Mouse (Mus musculus): ENCODE measurements at regions not wholly inside any gene's neighbourhood (a gene's known extent, or its start where the extent isn't known, plus 50 kb on each side); places are given as distances from the start of the nearest gene placed in this dataset.

GRCm38 (mm10) chr4:34274316-34274715, 224.3 kb upstream of the Spaca1 start:
- Histone ChIP-seq H3K4me1 (ENCODE audit: control insufficient read depth, insufficient read depth, insufficient read length) (no peaks in the 10 kb centered on the region), H3K36me3 (ENCODE audit: control insufficient read depth, insufficient read depth, low read length) (no peaks in the 10 kb centered on the region), H3K27ac (ENCODE audit: insufficient read depth, low read length) (no peak overlapping the region), H3K27me3 (ENCODE audit: control insufficient read depth, insufficient read depth, low read length) (no peaks in the 10 kb centered on the region), H3K4me3 (ENCODE audit: extremely low read depth, insufficient read depth, insufficient read length) (no peak overlapping the region)
- no peak for DNase-seq (ENCODE audit: low read depth in 1 of 2, low spot score in 2 of 2)
- WGBS: 87% methylated on average over 3 of the region's 3 CpGs
- TF ChIP-seq POLR2A (IDR thresholded peaks at IDR 0.05; ENCODE audit: low read depth, low read length): no peak
- TF ChIP-seq CTCF (IDR thresholded peaks at IDR 0.05; ENCODE audit: extremely low read depth, insufficient read depth, insufficient read length, insufficient replicate concordance): no peak

GRCm38 (mm10) chr4:34275372-34275771, 225.4 kb upstream of the Spaca1 start:
- H3K27ac ChIP-seq (ENCODE audit: insufficient read depth, low read length): no peak overlapping the region
- H3K27me3 ChIP-seq (ENCODE audit: control insufficient read depth, insufficient read depth, low read length): no peaks in the 10 kb centered on the region
- no peaks in the 10 kb centered on the region for H3K4me1 ChIP-seq (ENCODE audit: control insufficient read depth, insufficient read depth, insufficient read length)
- no peak for DNase-seq (ENCODE audit: low read depth in 1 of 2, low spot score in 2 of 2)
- TF ChIP-seq POLR2A (IDR thresholded peaks at IDR 0.05; ENCODE audit: low read depth, low read length) (no peak), CTCF (IDR thresholded peaks at IDR 0.05; ENCODE audit: extremely low read depth, insufficient read depth, insufficient read length, insufficient replicate concordance) (no peak)
- no peaks in the 10 kb centered on the region for H3K36me3 ChIP-seq (ENCODE audit: control insufficient read depth, insufficient read depth, low read length)
- no peak overlapping the region for H3K4me3 ChIP-seq (ENCODE audit: extremely low read depth, insufficient read depth, insufficient read length)

GRCm38 (mm10) chr4:34302504-34303108, 248.1 kb upstream of the Akirin2 start:
- WGBS: 80% methylated on average over 4 of the region's 4 CpGs
- no peaks in the 10 kb centered on the region for H3K4me1 ChIP-seq (ENCODE audit: control insufficient read depth, insufficient read depth, insufficient read length)
- DNase-seq (ENCODE audit: low read depth in 1 of 2, low spot score in 2 of 2): no peak
- no peak overlapping the region for H3K4me3 ChIP-seq (ENCODE audit: extremely low read depth, insufficient read depth, insufficient read length)
- no peaks in the 10 kb centered on the region for H3K36me3 ChIP-seq (ENCODE audit: control insufficient read depth, insufficient read depth, low read length)
- no peaks in the 10 kb centered on the region for H3K27me3 ChIP-seq (ENCODE audit: control insufficient read depth, insufficient read depth, low read length)
- TF ChIP-seq CTCF (IDR thresholded peaks at IDR 0.05; ENCODE audit: extremely low read depth, insufficient read depth, insufficient read length, insufficient replicate concordance) (no peak), POLR2A (IDR thresholded peaks at IDR 0.05; ENCODE audit: low read depth, low read length) (no peak)
- H3K27ac ChIP-seq (ENCODE audit: insufficient read depth, low read length): no peak overlapping the region

- Histone ChIP-seq H3K36me3 (ENCODE audit: control insufficient read depth, insufficient read depth, low read length) (no peaks in the 10 kb centered on the region), H3K4me3 (ENCODE audit: extremely low read depth, insufficient read depth, insufficient read length) (no peak overlapping the region), H3K27me3 (ENCODE audit: control insufficient read depth, insufficient read depth, low read length) (no peaks in the 10 kb centered on the region), H3K4me1 (ENCODE audit: control insufficient read depth, insufficient read depth, insufficient read length) (no peaks in the 10 kb centered on the region), H3K27ac (ENCODE audit: insufficient read depth, low read length) (no peak overlapping the region)
- TF ChIP-seq CTCF (IDR thresholded peaks at IDR 0.05; ENCODE audit: extremely low read depth, insufficient read depth, insufficient read length, insufficient replicate concordance) (no peak), POLR2A (IDR thresholded peaks at IDR 0.05; ENCODE audit: low read depth, low read length) (no peak)
- no peak for DNase-seq (ENCODE audit: low read depth in 1 of 2, low spot score in 2 of 2)
- WGBS: 82% methylated on average over 8 of the region's 8 CpGs
Observed at GRCm38 (mm10) chr4:34308921-34309563, 241.7 kb upstream of the Akirin2 start.

- no peak for DNase-seq (ENCODE audit: low read depth in 1 of 2, low spot score in 2 of 2)
- 89% methylated on average over 5 of the region's 5 CpGs for WGBS
- Histone ChIP-seq H3K36me3 (ENCODE audit: control insufficient read depth, insufficient read depth, low read length) (no peaks in the 10 kb centered on the region), H3K4me1 (ENCODE audit: control insufficient read depth, insufficient read depth, insufficient read length) (no peaks in the 10 kb centered on the region), H3K27ac (ENCODE audit: insufficient read depth, low read length) (no peak overlapping the region), H3K4me3 (ENCODE audit: extremely low read depth, insufficient read depth, insufficient read length) (no peak overlapping the region), H3K27me3 (ENCODE audit: control insufficient read depth, insufficient read depth, low read length) (no peaks in the 10 kb centered on the region)
- TF ChIP-seq POLR2A (IDR thresholded peaks at IDR 0.05; ENCODE audit: low read depth, low read length): no peak
- TF ChIP-seq CTCF (IDR thresholded peaks at IDR 0.05; ENCODE audit: extremely low read depth, insufficient read depth, insufficient read length, insufficient replicate concordance): no peak
Observed at GRCm38 (mm10) chr4:34310061-34310642, 240.6 kb upstream of the Akirin2 start.

- Histone ChIP-seq H3K4me3 (ENCODE audit: extremely low read depth, insufficient read depth, insufficient read length) (no peak overlapping the region), H3K27ac (ENCODE audit: insufficient read depth, low read length) (no peak overlapping the region), H3K36me3 (ENCODE audit: control insufficient read depth, insufficient read depth, low read length) (no peaks in the 10 kb centered on the region), H3K4me1 (ENCODE audit: control insufficient read depth, insufficient read depth, insufficient read length) (no peaks in the 10 kb centered on the region), H3K27me3 (ENCODE audit: control insufficient read depth, insufficient read depth, low read length) (no peaks in the 10 kb centered on the region)
- TF ChIP-seq CTCF (IDR thresholded peaks at IDR 0.05; ENCODE audit: extremely low read depth, insufficient read depth, insufficient read length, insufficient replicate concordance): no peak
- TF ChIP-seq POLR2A (IDR thresholded peaks at IDR 0.05; ENCODE audit: low read depth, low read length): no peak
- WGBS: 57% methylated on average over 5 of the region's 5 CpGs
- no peak for DNase-seq (ENCODE audit: low read depth in 1 of 2, low spot score in 2 of 2)
Observed at GRCm38 (mm10) chr4:34315848-34316247, 234.9 kb upstream of the Akirin2 start.

- no peaks in the 10 kb centered on the region for H3K36me3 ChIP-seq (ENCODE audit: control insufficient read depth, insufficient read depth, low read length)
- H3K4me1 ChIP-seq (ENCODE audit: control insufficient read depth, insufficient read depth, insufficient read length): no peaks in the 10 kb centered on the region
- 53% methylated on average over 3 of the region's 3 CpGs for WGBS
- TF ChIP-seq CTCF (IDR thresholded peaks at IDR 0.05; ENCODE audit: extremely low read depth, insufficient read depth, insufficient read length, insufficient replicate concordance): no peak
- no peak for TF ChIP-seq POLR2A (IDR thresholded peaks at IDR 0.05; ENCODE audit: low read depth, low read length)
- no peak overlapping the region for H3K4me3 ChIP-seq (ENCODE audit: extremely low read depth, insufficient read depth, insufficient read length)
- H3K27ac ChIP-seq (ENCODE audit: insufficient read depth, low read length): no peak overlapping the region
- H3K27me3 ChIP-seq (ENCODE audit: control insufficient read depth, insufficient read depth, low read length): no peaks in the 10 kb centered on the region
- DNase-seq (ENCODE audit: low read depth in 1 of 2, low spot score in 2 of 2): no peak
Observed at GRCm38 (mm10) chr4:34322841-34323240, 227.9 kb upstream of the Akirin2 start.

Measured in spleen, adult 2 months (tissue).